Comparison of ENCODE assay signal across 9 mouse cellular contexts in genomic region chr8:56622470-56623024, GRCm38 (mm10).
DNase-seq lines count a peak whose midpoint lies in the region; ATAC-seq and TF ChIP-seq lines count a peak whose summit lies in the region.
"Had no signal": no experiment of that assay in that cellular context is flagged by ENCODE, and none has a peak within 500 bp of the region (broad histone marks: within the 10 kb centered on the region; RNA-seq: fewer than 3 reads in every experiment).

No protein-coding gene starts in this region.

- H3K27me3 ChIP-seq in heart, embryonic 11.5 days (ENCODE audit: control insufficient read depth, insufficient read depth, low read length), result no peaks in the 10 kb centered on the region
- peaks cover 7% of the 10 kb centered on the region for H3K27me3 ChIP-seq in ES-Bruce4 (ENCODE audit: control insufficient read depth, insufficient read depth, low read length, poor library complexity, severe bottlenecking)
- peaks cover 67% of the 10 kb centered on the region for H3K27me3 ChIP-seq in hindbrain, embryonic 10.5 days (ENCODE audit: insufficient read depth, poor library complexity, severe bottlenecking)
- peaks cover 41% of the 10 kb centered on the region for H3K27me3 ChIP-seq in liver, postnatal 0 days (ENCODE audit: insufficient read depth, low read length)

- peak overlapping the region; percentile 78 for H3K4me2 ChIP-seq in heart, embryonic 11.5 days
- H3K4me2 ChIP-seq in liver, postnatal 0 days (ENCODE audit: low read depth, low read length), result 0 out of 2 replicates have a peak overlapping the region, but pooled peaks have one; percentile 6

- no peak for DNase-seq in heart, adult 8-10 months (ENCODE audit: low spot score)
- no peak for DNase-seq in hindbrain, embryonic 10.5 days (ENCODE audit: low spot score)
- DNase-seq in liver, postnatal 0 days, result no peak
- no peak for DNase-seq in left cerebral cortex, postnatal 14 days (ENCODE audit: low spot score in 2 of 2)
- DNase-seq in layer of hippocampus, adult 11-12 months (ENCODE audit: low spot score), result no peak

- intact Hi-C loops in left cerebral cortex, postnatal 14 days (cut with DNase I), result loop anchor here (5.0 kb wide), 1 partner anchor 700 kb away; the partner anchor contains the start of gene Hand2

- TF ChIP-seq EP300 in ES-Bruce4 (IDR thresholded peaks at IDR 0.05; ENCODE audit: insufficient read depth, low read depth, low read length), result no peak
- TF ChIP-seq EP300 in liver, postnatal 0 days (IDR thresholded peaks at IDR 0.05; ENCODE audit: low read depth), result no peak

- peak overlapping the region; percentile 74 for H3K9ac ChIP-seq in heart, embryonic 11.5 days (ENCODE audit: low read depth, low read length)
- H3K9ac ChIP-seq in ES-Bruce4 (ENCODE audit: low read depth, poor library complexity, severe bottlenecking), result peak overlapping the region; percentile 18
- H3K9ac ChIP-seq in liver, postnatal 0 days (replicated peaks), result no peak overlapping the region

- no peaks in the 10 kb centered on the region for H3K9me3 ChIP-seq in heart, embryonic 11.5 days (replicated peaks; ENCODE audit: control insufficient read depth, low read length)
- no peaks in the 10 kb centered on the region for H3K9me3 ChIP-seq in ES-Bruce4 (replicated peaks; ENCODE audit: control insufficient read depth, insufficient read depth, low read length, poor library complexity, severe bottlenecking)
- no peaks in the 10 kb centered on the region for H3K9me3 ChIP-seq in hindbrain, embryonic 10.5 days
- H3K9me3 ChIP-seq in liver, postnatal 0 days (ENCODE audit: low read length), result no peaks in the 10 kb centered on the region

- no peak for TF ChIP-seq POLR2A in ES-Bruce4 (IDR thresholded peaks at IDR 0.05; ENCODE audit: insufficient read depth, low read length)

- peaks cover 35% of the 10 kb centered on the region for H3K4me1 ChIP-seq in heart, embryonic 11.5 days (ENCODE audit: control insufficient read depth, insufficient read depth, low read length)
- H3K4me1 ChIP-seq in ES-Bruce4 (ENCODE audit: control insufficient read depth, insufficient read depth, low read length), result no peaks in the 10 kb centered on the region
- peaks cover 40% of the 10 kb centered on the region for H3K4me1 ChIP-seq in hindbrain, embryonic 10.5 days (replicated peaks)
- no peaks in the 10 kb centered on the region; the same call in 1 of the 2 replicates for H3K4me1 ChIP-seq in liver, postnatal 0 days (ENCODE audit: insufficient read depth)

- TF ChIP-seq CTCF in ES-Bruce4 (IDR thresholded peaks at IDR 0.05; ENCODE audit: low read depth, low read length), result no peak
- no peak for TF ChIP-seq CTCF in liver, postnatal 0 days (IDR thresholded peaks at IDR 0.05; ENCODE audit: low read depth)

- peak overlapping the region; percentile 43 for H3K4me3 ChIP-seq in heart, embryonic 11.5 days (ENCODE audit: low read depth, low read length)
- H3K4me3 ChIP-seq in ES-Bruce4 (ENCODE audit: low read depth, low read length), result peak overlapping the region; percentile 55; the same call in 1 of the 2 replicates
- H3K4me3 ChIP-seq in hindbrain, embryonic 10.5 days, result peak overlapping the region; percentile 32
- H3K4me3 ChIP-seq in liver, postnatal 0 days (ENCODE audit: low read depth, low read length), result no peak overlapping the region
- H3K4me3 ChIP-seq: erythroblast, embryonic 14.5 days had no signal

- H3K36me3 ChIP-seq in heart, embryonic 11.5 days (ENCODE audit: control insufficient read depth, insufficient read depth, low read length), result no peaks in the 10 kb centered on the region
- H3K36me3 ChIP-seq in ES-Bruce4 (ENCODE audit: control insufficient read depth, insufficient read depth, low read length, poor library complexity, severe bottlenecking), result no peaks in the 10 kb centered on the region
- H3K36me3 ChIP-seq in hindbrain, embryonic 10.5 days, result no peaks in the 10 kb centered on the region
- H3K36me3 ChIP-seq in liver, postnatal 0 days (replicated peaks; ENCODE audit: insufficient read depth, low read length), result no peaks in the 10 kb centered on the region

- 3% methylated on average over 18 of the region's 18 CpGs for WGBS in heart, embryonic 11.5 days (ENCODE audit: insufficient replicate concordance)
- 1% methylated on average over 18 of the region's 18 CpGs for WGBS in hindbrain, embryonic 10.5 days
- 7% methylated on average over 18 of the region's 18 CpGs for WGBS in liver, postnatal 0 days (ENCODE audit: insufficient replicate concordance)

- ATAC-seq in heart, embryonic 11.5 days (replicated peaks; ENCODE audit: insufficient number of reproducible peaks, low FRiP score, low TSS enrichment), result no peak
- no peak for ATAC-seq in liver, postnatal 0 days
- ATAC-seq in erythroblast, adult 5-6 weeks (replicated peaks; ENCODE audit: low FRiP score, poor library complexity, severe bottlenecking), result no peak

- H3K27ac ChIP-seq in heart, embryonic 11.5 days (ENCODE audit: low read depth, low read length), result peak overlapping the region; percentile 54
- H3K27ac ChIP-seq in ES-Bruce4 (ENCODE audit: insufficient read depth, low read length), result no peak overlapping the region
- H3K27ac ChIP-seq in hindbrain, embryonic 10.5 days, result no peak overlapping the region
- no peak overlapping the region for H3K27ac ChIP-seq in liver, postnatal 0 days (ENCODE audit: low read depth)
